Mouse (Mus musculus): Measurements from ENCODE around the gene Map1s.

Gene Map1s

DNA sequence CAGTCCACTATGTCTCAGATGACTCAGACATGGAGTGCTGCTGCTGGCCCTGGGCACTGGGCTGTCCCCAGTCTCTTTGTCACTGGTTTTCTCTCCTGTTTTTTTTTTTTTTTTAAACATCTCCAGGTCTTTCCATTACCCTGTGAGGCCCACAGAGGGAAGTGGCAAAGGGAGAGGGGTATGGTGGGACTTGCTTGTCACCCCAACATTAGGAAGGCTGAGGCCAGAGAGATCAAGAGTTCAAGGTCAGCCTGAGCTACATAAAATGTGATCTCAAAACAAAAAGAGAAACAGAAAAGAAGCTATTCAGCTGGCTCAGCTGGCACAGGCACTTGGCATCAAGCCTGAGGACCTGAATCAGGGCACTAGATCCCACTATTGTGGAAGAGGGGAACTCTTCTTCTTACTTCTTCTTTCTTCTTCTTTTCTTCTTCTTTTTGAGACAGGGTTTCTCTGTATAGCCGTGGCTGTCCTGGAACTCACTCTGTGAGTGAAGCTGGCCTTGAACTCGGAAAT, 4.8 kb upstream of the Map1s start:
- no peak for DNase-seq

DNA sequence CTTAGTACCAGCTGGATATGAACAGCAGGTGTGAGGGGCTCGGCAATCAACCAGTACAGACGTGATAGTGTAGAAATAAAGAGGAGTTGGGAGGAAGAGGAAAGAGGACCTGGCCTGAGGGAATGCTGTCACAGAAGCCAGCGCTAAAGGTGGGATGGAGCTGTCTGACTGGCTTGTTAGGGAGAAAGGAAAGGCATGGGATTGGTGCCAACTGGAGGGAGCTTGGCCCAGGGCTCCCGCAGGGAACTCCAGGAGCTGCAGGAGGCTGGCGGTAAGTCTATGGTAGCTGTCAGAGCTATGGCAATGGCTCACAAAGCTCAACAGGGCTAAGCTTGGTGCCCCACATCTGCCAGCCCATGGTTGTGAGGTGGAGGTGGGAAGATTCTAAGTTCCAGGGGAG, 3.5 kb upstream of the Map1s start:
- DNase-seq: no peak

GRCm38 (mm10) chr8:70903112-70903511, 2.6 kb upstream of the Map1s start:
- DNase-seq: no peak

GRCm38 (mm10) chr8:70903582-70903981, 2.1 kb upstream of the Map1s start:
- no peak for DNase-seq

- no peak for DNase-seq
These were observed 1.2 kb upstream of the Map1s start for GRCm38 (mm10) chr8:70904532-70904931.

DNA sequence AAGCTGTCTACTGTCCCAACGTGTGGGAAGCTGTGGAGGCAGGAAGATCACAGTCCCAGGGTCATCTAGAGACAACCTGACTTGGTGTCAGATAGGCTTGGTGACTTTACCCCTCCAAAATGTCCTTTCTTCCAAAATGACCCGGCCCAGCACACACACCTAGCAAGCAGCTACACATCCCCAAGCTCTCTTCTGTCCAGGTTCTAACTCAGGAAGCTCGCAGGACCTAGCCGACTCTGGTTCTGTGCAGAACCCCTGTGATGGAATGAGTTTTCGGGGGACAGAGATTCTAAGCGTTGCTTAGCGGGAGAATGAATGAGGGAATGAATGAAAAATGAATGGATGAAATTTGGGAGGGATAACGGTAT, 285 bp upstream of the Map1s start:
- no peak for DNase-seq

DNA sequence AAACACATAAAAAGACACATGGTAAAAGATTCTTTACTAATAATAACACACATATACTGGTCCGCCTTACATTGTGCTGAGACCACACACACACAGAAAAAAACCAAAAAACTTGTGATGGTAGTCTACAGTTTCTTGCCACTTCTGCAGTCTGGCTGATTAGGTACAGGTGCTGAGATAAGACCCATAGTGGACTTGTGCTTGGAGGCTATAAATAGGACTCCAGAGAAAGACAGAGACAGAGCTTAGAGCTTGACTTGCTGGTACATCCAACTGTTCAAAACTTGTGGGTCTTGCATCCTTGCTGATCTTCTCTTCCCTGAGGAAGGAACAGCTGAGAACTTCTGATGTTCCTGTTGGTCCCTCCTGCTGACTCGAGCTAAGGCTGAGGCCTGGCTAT, 1.8 kb downstream of the Map1s start:
- DNase-seq: no peak

- DNase-seq: no peak
These were observed 5.9 kb downstream of the Map1s start for GRCm38 (mm10) chr8:70911596-70911995.

DNA sequence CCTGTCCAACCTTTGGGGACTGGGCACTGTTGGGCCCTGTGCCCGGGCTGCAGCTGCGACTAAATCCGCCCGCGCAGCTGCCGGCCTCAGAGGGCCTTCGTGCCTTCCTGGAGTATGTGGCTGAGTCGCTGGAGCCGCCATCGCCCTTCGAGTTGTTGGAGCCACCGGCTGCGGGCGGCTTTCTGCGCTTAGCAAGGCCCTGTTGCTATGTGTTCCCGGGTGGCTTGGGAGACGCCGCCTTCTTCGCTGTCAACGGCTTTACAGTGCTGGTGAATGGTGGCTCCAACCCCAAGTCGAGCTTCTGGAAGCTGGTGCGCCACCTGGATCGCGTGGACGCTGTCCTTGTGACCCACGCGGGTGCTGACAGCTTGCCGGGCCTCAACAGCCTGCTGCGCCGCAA, 7.2 kb downstream of the Map1s start:
- no peak for DNase-seq

GRCm38 (mm10) chr8:70913523-70913922, 7.8 kb downstream of the Map1s start:
- DNase-seq: no peak

- no peak for DNase-seq
These were observed 9.0 kb downstream of the Map1s start for GRCm38 (mm10) chr8:70914704-70915103.

DNA sequence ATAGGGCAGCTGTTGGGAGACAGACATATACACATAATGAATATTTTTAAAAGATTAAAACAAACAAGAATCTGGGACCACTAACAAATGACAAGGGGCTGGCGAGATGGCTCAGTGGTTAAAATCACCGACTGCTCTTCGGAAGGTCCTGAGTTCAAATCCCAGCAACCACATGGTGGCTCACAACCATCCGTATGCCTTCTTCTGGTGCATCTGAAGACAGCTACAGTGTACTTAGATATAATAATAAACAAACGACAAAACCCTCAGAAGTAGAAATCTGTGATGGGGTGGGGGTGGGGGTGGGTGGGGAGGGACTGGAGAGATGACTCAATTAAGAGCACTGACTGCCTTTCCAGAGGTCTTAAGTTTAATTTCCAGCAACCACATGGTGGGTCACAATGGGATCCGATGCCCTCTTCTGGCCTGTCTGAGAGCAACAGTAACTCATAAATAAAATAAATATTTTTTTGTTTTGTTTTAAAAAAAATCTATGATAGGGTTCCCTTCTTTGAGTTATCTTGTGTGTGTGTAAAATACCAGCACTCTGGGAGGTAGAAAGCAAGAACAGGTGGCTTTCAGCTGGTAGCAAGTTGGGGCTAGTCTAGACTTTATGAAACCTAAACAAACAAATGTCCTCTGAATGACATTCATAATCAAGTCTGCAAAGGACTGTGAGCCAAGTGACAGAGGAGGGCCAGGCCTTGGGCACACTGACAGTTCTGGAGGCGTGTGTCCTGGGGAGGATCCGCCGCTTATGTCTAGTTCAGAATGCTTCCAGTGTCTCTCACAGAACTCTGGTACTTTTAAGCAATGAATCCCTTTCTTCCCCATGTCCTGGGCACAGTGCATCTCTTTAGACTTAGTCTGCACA, 14.6 kb downstream of the Map1s start:
- DNase-seq: no peak

DNA sequence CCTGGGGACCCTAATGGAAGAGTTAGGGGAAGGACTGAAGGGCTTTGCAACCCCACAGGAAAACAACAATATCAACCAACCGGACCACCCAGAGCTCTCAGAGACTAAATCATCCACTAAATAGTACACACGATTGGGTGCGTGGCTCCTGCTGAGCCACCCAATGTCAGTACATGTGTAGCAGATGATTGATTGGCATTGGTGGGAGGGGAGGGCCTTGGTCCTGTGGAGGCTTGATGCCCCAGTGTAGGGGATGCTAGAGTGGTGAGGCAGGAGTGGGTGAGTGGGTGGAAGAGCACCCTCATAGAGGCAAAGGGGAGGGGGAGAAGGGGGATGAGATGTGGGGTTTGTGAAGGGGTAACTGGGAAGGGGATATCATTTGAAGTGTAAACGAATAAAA, 18.4 kb downstream of the Map1s start:
- DNase-seq: no peak

DNA sequence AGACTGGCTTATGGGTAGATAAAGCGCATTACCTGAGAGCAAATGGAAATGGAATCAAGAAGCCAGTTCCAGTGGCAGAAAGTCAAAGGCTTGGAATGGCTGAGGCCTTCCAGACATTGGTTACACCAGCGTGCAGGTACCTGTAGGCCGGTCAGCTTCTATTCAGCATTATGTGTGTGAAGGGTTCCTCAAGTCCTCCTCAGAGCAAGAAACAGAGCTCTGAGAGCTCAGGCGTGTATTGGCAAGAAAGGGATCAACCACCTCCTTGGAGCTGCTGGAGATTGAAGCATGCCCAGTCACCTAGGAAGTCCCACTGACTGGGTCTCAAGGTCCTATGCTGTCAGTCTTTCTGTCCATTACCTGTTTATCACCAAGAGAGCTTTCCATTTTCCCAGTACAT, 20.0 kb downstream of the Map1s start:
- DNase-seq: no peak

DNA sequence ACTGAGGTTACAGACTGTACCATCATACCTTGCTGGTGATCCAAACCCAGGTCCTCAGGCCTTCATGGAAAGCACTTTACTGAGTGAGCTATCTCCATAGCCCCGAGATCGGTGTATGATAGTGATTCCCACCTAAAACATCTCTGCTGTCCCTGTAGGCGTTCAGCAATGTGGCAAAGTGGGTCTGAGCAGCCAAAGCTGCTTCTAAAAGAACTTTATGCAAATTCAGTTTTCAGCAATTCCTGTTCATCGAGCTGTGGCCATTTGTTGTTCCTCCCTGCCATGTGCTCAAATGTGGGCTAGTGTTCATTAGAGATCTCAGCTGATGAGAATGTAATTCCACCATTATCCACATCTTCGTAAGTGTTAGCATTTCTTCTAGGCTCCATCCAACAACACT, 20.7 kb downstream of the Map1s start:
- DNase-seq: no peak

- no peak for DNase-seq
These were observed 22.4 kb downstream of the Map1s start for GRCm38 (mm10) chr8:70928096-70928495.

- no peak for DNase-seq
These were observed 23.1 kb downstream of the Map1s start for GRCm38 (mm10) chr8:70928778-70929322.

DNA sequence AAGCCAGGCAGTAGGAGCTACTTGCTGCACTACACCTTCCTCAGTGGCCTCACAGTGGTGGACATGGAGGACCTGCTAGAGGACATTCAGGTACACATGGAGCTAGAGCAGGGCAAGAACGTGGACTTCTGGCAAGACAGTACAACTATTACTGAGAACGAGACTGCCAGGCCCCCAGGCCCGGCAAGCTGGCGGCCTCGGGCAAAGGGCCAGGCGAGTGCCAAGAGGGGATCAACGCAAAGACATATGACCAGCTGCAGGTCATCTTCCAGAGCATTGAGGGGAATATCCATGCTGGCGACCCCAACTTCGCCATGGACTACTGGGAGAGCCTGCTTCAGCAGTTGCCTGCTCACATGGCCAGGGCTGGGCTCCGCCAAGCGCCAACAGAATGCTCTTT, 26.0 kb downstream of the Map1s start:
- DNase-seq: no peak

- DNase-seq: no peak
These were observed 27.3 kb downstream of the Map1s start for GRCm38 (mm10) chr8:70933036-70933435.

DNA sequence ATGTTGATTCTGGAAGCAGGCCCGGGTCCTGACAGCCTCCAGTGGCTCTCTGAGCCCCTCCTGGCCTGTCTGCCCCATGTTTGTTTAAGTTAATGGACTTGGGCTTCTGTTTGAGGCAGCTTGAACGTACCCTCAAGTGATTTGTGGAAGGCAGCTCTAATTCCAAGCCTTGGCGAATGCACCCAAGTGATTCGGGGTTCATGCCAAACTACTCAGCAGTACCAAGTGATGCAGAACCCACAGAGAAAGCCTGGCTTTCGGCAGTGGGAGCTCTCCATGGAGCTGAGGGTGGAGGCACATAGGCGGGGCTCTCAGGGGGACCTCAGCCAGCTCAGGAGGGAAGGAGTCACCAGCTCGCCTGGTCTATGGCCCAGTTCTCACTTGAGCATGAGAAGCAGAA, 29.1 kb downstream of the Map1s start:
- DNase-seq: no peak

DNA sequence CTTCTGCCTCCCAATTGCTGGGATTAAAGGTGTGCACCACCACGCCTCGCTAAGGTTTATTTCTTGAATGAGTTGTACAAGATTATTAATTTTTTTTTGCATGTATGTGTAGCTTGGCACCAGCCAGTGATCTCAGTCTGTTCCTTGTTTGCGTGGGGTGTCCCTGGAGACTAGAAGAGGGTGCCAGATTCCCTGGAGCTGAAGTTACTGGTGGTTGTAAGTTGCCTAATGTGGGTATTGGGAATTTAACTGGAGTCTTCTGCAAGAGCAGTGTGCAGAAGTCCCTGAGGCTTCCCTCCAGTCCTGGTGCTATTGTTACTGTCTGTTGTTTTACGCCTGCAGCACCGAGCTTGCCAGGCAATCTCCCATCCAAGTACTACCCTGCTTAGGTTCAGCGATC, 31.5 kb downstream of the Map1s start:
- no peak for DNase-seq

DNA sequence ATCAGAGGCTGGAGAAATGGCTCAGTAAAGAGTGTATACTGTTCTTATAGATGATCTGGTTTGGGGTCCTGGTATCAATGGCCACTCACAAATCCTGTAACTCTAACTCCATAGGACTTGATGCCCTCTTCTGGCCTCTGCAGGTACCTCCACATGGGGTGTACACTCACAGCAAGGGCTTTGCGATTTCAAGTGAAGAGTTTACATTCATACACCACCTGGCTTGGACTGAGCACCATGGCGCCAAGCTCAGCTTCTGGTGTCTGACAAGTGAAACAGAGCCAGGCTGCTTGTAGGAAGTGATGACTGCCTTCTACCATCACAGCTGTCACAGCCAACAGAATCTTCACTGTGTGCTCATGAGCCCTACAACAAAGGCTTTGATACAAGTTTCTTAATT, 35.7 kb downstream of the Map1s start:
- no peak for DNase-seq

- DNase-seq: no peak
These were observed 37.5 kb downstream of the Map1s start for GRCm38 (mm10) chr8:70943187-70943586.

DNA sequence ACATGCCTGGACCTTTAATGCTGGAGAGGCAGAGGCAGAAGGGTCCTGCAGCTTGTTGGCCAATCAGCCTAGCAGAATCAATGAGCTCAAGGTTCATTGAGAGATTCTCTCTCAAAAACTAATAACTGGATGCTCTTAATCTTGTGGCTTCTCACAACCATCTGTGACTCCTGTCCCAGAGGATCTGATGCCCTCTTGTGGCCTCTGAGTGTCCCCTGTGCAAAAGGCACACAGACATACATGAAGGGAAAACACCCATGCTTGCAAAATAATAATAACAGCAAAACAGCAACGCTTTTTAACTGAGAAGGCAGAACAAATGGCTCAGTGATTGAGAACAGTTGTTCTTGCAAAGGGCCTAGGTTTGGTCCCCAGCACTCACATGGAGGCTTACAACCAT, 44.1 kb downstream of the Map1s start:
- no peak for DNase-seq
